Mouse (Mus musculus): ENCODE results near the gene Ap5b1. TPM values are rescaled to one million over a fixed set of nuclear protein-coding genes. Genes with fewer than 3 reads are reported as not detected.

Ap5b1 gene
- total RNA-seq (2022): 10 to 100 TPM; 10.8 to 15.7 (median 13.1) TPM

DNA sequence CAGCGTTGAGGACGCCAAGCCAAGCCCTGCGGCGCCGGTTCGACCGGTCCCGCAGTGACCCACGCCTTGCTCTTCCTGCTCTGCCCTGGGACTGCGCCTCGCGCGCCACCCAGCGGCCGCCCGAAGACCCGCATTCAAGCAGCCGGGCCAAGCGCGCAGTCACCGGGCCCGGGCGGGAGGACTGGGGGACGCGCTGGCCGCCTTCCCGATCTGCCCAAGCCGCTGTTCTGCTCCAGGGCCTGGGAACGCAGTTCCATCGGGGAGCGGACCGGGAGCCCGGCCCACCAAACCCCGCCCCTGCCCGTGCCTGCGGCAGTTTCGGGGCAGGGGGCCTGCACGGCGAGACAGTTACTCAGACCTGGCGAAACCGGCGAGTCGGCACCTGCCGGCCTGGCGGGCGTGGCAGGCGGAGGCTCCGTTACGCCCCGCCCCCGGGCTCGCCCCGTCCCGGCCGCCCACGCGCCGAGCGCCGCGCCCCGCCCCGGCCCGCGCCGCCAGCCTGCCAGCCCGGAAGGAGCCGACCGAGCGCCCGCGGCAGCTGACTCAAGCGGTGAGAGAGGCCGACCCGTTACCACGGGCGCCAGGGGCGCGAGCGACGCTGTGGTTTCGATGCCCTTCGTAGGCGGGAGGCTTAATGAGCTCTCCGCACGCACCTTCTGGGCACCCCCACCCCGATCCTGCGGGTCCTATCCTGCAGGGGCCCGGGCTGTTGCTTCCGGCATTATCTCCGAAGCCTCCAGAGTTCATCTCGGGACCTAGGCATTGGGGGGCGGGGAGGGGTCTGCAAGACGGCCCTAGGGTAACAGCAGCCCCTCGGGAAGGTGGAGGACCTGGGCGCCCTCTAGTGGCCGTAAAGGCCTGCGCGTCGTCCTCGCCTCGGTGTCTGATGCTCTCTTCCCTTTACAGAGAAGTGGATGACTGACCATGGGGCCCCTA is at the start of gene Ap5b1:
Gene Ap5b1, plus strand, starts transcription at position 492 of the 936 bp plus-strand sequence.
- DNase-seq: peak; percentile 85

DNA sequence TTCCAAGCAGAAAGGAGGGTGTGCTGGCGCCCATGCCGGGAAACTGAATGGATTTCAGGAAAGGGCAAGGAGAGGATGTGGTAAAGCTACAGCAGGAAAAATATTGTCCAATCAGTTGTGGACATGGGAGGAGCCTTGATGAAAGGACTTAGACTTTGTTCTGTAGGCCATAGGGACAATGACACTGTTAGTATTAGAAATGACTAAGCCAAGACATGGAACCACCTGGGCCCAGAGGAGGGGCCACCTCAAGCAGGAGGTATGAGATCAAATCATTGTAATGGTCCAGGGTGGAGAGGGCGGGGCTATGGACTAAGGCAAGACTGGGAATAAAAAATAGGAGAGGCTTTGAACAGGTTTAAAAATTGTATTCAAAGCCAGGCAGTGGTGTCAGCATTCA is 49.1 kb upstream of the Ap5b1 start:
- DNase-seq: no peak

DNA sequence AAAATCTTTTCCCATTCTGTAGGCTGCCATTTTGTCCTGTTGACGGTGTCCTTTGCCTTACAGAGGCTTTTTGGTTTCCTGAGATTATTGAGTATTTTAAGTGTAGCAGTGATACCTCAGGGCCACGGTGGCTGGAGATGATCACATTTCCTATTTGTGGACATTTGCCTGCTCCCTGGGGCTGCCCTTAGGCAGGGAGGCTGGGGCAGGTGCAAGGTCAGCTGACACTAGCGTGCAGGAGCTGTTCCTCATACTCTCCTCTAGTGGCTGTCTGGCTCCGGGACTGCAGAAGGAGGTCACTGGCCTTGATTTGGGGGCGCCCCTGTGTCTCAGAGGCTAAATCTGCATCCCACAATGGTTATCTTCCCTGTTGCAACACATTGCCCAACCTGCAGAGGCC is 42.6 kb upstream of the Ap5b1 start:
- no peak for DNase-seq

DNA sequence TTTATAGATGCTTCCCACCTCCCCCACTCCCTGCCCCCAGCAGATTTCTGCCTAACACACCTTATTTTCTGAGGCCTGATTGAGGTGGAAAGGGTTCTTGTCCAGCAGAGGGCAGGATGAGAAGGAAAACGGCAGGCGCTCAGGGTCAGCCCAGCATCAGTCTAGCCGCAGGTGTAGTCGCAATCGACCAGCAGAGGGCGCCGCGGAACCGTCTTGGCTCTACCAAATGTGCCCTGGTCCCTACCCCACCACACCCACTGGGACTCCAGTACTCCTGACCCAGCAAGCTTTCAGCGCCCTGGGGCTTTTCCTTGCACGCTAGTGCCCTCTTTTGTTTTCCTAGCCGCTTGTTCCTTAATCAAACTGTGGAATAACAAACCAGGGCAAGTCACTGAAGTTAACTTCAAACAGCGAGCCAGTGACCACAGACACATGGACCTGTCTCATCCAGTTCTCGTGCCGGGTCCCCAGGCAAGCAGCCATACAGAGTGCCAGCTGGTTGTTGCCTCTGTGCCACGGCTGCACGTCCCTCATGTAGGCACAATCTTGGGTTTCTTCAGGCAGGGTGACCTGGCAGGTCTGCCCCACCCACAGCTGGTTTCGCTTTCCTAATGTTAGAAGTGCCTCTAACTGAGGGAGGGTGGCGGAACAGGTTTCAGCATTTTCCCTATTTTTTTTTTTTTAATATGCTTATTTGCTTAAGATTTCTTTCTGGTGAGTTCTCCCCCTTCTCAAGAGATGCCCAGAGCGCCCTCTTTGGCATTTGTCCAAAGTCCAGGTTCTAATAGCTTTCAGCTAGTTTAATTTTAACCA is 38.3 kb upstream of the Ap5b1 start:
- DNase-seq: peak; percentile 93

DNA sequence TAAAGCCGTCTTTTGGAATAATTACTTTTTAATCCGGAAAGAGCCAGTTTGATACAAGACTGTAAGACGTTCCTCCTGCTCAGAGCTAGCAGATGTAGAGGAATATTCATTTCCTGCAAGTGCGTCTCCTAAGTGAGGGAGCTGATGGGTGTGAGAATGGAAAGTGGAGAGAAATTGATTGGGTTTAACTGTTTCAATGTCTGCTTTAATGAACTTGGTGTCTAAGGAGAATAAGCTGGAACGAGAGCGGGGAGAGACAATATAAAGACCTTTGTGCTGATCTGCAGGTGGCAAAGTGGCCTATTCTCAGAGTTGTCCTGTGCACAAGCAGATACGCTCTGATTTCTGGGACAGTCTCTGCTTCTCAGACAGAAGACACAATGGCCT is 37.7 kb upstream of the Ap5b1 start:
- no peak for DNase-seq

DNA sequence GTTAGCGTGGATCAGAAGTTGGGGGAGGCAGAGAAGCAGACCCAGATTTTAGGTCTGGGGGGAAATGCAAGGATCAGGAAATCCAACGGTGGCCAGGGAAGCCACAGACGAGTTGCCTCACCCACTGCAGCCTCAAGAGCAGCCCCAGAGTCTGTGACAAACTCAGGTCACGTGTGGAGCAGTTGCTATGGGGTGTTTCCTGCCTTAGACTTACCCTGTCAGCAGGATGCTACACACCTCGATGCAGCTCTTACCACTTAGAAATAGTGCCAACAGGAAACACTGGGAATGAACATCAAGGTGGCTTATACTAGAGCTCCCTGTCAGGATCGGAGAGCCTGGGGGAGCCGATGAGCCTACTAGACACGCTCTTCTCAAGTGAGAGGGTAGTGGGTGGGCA is 35.3 kb upstream of the Ap5b1 start:
- no peak for DNase-seq

DNA sequence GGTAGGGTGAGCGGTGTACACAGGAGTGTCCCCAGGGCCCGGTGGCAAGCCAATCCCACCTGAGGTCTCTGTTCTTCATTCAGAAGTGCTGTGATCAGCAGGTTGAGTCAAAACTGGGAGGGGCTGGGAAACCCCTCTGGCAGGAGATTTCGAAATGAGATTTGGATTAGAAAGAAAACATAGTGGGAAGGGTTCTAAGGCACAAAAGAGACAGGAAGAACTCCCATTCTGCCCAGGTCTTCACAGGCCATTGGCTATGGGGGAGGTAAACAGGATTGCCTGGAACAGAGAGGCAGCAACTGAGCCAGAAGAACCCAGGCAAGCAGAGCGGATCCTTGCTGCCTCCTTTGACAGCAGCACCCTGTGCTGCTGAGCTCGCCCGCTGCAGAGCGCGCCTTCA is 29.0 kb upstream of the Ap5b1 start:
- DNase-seq: no peak

DNA sequence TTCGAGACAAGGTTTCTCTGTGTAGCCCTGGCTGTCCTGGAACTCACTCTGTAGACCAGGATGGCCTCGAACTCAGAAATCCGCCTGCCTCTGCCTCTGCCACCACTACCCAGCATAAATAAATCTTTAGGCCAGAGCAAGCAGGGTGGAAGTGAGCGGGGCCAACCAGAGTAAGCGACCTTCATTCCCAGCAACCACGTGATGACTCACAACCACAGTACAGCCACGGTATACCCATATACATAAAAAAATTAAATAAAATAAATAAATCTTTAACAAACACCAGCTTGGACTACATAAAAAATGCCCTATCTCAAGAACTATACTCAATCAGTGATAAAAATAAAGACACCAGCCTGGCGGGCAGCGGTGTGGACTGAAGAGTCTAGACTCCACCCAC is 24.5 kb upstream of the Ap5b1 start:
- DNase-seq: no peak

DNA sequence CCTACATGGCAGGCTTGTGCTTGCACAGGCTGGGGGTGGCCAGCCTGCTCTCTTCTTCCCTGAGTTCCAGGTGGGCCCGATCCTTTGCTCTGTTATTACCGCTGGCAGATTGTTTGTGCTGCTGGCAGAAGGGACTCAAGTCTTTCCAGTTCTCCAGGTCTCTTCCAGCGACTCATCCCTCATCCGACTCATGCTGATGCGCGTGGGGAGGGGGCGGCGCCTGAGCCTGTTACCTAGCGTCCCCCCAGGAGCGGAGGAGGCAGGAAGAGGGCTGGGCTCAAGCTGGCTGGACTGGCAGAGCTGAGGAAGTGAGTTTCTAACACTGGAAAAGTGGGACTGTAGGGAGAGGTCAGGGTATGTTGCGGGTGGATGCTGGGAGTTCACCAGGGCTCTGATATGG is 23.8 kb upstream of the Ap5b1 start:
- no peak for DNase-seq

DNA sequence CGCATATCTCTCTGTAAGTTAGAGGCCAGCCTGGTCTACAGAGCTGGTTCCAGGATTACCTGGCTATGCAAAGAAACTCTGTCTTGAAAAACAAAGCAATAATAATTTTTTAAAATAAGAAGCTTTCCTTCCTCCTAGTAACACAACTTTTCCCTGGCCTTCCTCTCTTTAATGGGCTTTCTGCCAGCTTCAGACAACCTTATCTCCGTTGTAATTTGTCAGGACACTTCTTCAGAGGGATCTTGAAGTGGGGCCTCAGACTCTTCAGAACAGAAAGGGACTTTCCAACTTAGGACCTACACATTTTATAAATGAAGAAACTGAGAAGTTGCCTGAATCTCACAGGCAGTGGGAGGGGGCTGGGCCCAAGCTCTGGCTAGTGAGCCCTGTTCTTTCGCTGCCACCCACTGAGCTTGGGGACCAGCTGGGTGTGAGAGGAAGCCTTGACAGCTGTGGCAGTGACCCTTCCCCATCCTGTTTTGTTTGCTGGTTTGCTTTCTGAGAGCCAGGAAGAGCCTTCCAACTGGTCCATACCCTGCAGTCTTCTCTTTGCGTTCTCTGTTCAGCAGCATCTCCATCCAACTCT is 20.3 kb upstream of the Ap5b1 start:
- DNase-seq: no peak

DNA sequence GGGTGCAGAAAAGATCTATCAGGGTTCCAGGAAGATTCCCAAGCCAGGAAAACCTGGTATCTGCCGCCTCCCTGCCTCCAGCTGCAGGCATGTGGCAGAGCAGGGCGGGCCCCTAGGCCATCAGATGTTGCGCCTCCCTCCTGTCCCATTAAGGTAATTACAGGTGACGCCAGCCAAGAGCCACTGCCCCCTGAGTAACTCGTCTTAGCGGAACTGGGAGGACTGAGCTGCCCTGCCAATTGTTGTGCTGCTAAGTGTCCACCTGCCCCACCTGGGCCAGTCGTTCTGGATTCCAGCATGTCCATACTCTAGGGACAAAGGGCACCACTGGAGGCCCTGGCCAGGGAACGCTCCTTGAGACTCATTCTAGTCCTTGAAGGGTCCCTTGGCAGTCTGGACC is 14.0 kb upstream of the Ap5b1 start:
- no peak for DNase-seq

DNA sequence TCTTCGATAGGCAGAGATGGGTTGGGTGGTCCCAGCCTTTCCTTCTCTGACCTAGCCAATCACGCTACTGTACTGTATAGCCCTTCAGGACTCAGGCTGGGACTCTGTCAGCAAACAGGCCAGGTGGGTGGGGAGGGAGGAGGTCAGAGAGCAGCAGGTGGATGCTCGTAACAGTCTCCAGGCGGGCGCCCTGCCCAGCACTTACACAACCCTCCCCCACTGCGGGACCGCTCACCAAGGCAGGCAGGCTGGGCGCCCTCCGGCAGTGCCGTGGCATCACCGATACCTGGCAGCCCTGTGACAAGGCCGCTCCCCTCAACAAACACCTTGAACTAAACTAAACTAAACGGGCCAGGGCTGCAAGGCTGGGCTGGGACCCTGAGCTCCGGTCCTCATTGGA is 13.6 kb upstream of the Ap5b1 start:
- no peak for DNase-seq

DNA sequence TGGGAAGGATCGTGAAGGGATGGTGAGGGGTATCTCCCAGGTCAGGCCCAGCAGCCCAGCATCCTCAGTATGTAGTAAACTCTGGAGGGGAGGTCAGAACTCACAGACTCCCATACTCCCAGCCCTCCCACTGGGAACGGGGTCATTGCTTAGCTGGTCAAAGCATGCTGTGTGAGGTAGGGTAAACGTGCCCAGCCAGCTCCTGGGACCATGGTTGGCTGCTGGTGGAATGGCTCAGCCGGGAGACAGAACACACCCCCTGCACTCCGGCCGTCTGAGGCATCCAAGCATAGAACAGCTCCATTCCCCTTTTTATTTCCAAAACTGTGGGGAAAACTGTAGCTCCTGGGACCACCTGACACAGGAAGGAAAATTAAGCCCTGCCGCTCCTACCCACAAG is 9.7 kb upstream of the Ap5b1 start:
- no peak for DNase-seq

DNA sequence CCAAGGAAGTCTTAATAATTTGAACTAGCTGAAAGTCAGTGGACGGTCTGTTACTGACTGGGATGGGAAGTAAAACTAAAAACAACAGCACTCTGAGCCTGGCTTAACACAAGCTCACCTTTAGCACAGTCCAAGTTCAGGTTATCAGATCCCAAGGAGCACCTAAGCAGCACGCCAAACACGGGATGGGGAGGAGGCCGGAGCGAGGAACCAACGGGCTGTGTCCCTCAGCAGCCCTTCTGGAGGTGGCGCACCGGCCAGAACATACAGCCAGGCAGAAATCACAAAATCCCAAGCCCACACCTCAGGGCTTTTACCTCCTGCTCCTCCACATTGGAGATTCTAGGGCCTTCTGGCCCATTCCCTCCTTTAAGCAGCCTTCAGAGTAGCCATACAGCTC is 9.1 kb upstream of the Ap5b1 start:
- DNase-seq: no peak

DNA sequence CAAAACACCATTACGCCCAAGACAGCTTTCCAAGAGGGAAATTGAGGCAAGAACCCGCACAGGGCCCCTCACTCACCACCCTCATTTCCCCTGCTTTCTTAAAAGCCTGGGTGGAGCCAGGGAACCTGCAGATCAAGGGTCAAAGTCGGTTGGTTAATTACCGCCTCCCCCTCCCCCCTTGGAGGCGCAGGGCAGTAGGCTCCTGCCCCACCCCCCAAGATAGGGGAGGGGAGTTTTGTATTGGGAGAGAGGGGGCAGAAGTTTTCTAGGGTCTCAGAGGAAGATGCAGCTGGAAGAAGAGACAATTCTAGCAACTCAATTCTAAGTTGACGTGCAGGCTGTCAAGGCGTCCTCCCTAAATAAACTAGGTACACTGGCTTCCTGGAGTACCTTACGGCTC is 8.6 kb upstream of the Ap5b1 start:
- DNase-seq: no peak

DNA sequence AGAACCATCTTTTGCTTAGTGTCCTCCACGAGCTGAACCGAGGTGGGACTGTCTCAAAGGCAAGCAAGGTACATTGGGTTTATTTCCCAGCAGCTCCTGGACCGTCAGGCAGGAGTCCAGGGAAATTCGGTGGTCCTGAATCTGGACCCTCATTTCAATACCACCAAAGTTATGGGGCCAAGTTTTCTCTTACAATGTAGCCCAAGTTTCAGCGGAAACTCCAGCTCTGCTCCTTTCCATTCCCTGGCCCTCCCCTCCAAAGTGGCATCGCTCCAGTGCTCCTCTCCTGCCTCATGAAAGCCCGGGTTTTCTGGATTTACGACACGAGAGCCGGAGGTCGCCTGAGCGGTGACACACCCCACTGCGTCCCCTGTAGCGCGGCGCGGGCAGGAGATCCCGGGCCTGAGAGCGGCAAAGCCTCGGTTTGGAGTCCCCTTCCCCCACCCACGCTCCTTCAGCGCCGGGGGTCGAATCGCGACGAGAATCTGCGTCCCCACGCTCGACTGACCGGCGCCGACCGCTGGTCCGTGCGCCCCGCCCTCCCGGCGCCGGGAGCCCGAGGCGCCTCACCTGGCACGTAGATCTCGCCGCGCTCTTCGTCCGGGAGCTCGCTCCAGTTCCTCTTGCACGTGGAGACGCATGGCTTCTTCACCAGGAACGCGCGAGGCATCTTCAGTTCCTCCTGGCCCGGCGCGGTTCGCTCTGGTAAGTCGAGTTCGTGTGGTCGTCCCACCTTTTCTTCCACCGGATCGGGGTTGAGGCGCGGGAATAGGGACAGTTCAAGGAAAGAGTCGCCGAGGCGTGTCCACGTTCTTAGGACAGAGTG is 8.0 kb upstream of the Ap5b1 start:
- no peak for DNase-seq

DNA sequence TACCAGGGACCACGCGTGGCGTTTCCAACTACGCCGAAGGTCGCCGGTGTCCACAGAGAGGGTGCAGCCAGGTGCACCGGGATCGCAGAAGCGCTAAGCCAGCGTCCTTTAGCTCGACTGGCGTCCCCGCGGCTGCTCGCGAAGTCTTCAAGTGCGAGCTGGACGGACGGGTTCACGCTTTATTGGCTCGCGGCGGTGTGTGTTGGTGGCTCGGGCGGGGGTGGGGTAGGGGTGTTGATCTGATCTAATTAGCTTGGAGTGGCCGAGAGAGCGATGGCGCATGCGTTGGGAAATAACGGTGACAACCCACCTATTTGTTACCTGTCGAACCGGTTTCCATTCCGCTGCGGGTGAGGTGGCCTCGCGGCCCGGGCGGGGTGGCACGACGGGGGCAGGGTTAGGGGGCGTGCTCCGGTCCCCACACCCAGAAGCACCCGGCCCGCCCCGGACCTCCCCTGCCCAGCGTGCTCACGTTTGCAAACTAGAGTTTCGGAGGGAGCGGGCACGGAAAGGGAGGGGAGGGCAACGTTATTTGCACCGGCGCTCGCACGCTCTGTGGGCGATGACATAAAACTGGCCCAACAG is 7.3 kb upstream of the Ap5b1 start, which contains the start of gene Ovol1:
Gene Ovol1, minus strand, starts transcription at position 190 of the 585 bp plus-strand sequence.
- DNase-seq: no peak

DNA sequence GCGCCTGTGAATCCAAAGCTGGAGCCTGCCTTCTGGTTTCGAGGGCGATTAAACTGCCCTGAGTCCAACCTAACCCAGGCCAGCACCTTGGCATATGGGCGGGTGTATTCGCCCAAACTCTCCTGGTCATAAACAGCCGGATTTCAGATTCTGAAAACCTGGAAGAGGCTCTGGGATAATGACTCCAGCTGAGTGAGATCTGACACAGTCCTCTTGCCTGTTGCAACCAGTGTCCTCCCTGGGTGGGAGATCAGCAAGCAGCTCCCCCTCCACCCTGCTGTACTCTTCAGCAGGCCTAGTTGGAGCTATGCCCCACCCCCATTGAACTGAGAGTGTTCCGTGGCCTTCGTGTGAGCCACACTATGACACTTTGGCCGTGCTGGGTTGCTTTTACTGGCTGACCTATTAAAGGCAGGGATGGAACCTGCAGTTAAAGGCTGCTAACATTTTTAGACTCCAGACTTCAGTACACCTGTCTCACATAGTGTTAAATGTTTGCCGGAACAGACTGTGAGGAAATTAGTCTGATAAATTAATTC is 6.5 kb upstream of the Ap5b1 start:
- DNase-seq: no peak

DNA sequence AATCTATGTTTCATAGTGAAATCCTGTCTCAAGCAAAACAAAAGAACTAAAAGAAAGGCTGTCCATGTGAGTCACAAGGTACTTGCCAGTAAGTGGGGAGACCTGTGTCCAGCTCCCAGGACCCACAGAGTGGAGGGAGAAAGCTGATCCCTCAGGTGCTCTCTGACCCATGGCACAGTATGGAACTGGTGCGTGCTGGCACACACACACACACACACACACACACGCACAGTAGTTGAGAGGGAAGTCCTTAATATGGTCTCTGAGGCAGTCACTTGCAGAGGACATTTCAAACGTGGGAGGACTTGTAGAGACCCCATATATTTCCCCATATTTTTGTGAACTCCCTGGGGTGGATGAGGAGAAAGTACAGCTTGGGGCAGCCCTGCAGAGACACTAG is 5.9 kb upstream of the Ap5b1 start:
- DNase-seq: no peak

DNA sequence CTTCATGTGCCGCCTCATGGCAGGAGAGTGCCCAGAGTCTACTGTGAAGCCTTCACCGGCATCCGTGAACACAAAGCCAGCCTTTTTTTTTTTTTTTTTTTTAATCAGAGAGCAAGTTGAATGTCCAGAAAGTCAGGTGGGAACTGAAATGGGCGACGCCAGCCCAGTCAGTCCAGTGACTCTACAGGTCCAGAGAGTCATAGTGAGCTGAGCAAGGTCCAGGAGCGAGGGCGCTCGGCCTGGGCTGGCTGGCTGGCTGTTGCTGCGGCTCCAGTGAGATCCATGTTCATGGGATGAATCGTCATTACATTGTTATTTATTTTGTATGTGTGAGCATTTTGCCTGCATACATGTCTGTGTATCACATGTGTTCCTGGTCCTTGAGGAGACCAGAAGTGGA is 5.0 kb upstream of the Ap5b1 start:
- DNase-seq: no peak

DNA sequence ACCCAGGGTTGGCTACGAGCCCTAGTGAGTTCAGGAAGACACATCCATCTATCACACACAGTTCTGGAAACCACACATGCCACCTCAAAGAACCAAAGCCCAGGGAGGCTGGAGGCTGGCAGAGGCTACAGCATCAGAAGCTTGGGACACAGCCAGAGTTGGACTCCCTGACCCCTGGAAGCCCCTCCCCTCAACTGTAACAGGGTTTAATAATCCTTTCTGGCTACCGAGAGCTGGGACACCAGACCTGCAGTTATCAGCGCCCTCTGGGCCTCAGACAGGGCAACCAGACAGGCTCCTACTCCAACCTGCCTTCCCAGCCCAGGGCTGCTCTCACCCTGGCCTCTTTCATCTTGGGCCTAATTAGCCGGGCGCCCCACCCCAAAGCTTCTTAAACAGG is 1.5 kb upstream of the Ap5b1 start:
- no peak for DNase-seq

DNA sequence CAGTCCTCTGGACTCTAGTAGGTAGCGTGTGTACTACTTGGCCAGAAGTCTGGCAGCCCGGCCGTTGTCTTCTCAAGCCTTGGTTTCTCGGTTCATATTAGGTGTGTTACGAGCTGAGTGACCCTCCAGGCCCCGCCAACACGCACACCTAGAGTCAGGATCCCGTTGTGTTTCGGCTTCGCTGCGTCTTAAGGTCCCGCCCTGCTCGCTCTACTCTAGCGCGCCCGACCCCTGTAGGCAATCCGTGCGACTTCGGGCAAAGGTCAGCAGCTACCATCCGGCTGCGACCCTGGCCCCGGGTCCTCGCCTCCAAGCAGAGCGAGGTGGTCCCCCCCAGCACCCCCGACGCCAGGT is 668 bp upstream of the Ap5b1 start:
- no peak for DNase-seq

Data from adrenal gland, adult 8-10 months (tissue).